Mouse (Mus musculus) neural tube, embryonic 11.5 days (tissue): ENCODE results near the gene Gm14459. TPM values are rescaled to one million over a fixed set of nuclear protein-coding genes. Genes with fewer than 3 reads are reported as not detected.
"Not testable (repeated sequence)": the region's sequence is repeated elsewhere in the genome, so short reads cannot be mapped to it uniquely, and the experiment has no call there.

ENCODE experiments used
- ATAC-seq: fragments of 200-750 bp; cut with Nextera tagmentation; 2 replicates; pipeline ENCODE4 v1.8.0; 2017; ENCODE audit warnings: moderate number of reproducible peaks, mild to moderate bottlenecking, moderate TSS enrichment, moderate library complexity; ENCODE audit not compliant: insufficient read depth, low FRiP score, low TSS enrichment
- DNase-seq: peaks from one replicate; pipeline ENCODE4 v3.0.0-alpha.2; 2015; ENCODE audit warnings: low spot score
- H3K27ac ChIP-seq: fragments of 300-500 bp; sonication (generic); 2 replicates; pipeline ENCODE4 v1.5.1; 2014; ENCODE audit warnings: low read depth, mild to moderate bottlenecking, low read length
- H3K27me3 ChIP-seq: fragments of 300-500 bp; sonication (generic); 2 replicates; pipeline ENCODE4 v1.6.1; 2014; ENCODE audit warnings: mild to moderate bottlenecking, low read length, mixed read lengths; ENCODE audit not compliant: control insufficient read depth, insufficient read depth
- H3K36me3 ChIP-seq: fragments of 300-500 bp; sonication (generic); 2 replicates; pipeline ENCODE4 v1.6.1; 2014; ENCODE audit warnings: mild to moderate bottlenecking, low read length, moderate library complexity, mixed read lengths; ENCODE audit not compliant: control insufficient read depth, insufficient read depth
- H3K4me1 ChIP-seq: fragments of 300-500 bp; sonication (generic); 2 replicates; pipeline ENCODE4 v1.6.1; 2014; ENCODE audit warnings: low read length, mixed read lengths; ENCODE audit not compliant: control insufficient read depth, insufficient read depth
- H3K4me2 ChIP-seq: fragments of 300-500 bp; sonication (generic); 2 replicates; pipeline ENCODE4 v1.6.1; 2014; ENCODE audit warnings: low read depth, mild to moderate bottlenecking, moderate library complexity
- H3K4me3 ChIP-seq: fragments of 300-500 bp; sonication (generic); 2 replicates; pipeline ENCODE4 v1.5.1; 2014; ENCODE audit warnings: low read depth, low read length
- H3K9ac ChIP-seq: fragments of 300-500 bp; sonication (generic); 2 replicates; pipeline ENCODE4 v1.6.1; 2014; ENCODE audit warnings: mild to moderate bottlenecking, low read length
- H3K9me3 ChIP-seq: fragments of 300-500 bp; sonication (generic); 2 replicates; pipeline ENCODE4 v1.6.1; 2016; ENCODE audit warnings: low read length; ENCODE audit not compliant: control insufficient read depth
- WGBS: fragments of 180-500 bp; shearing (Covaris S2); extraction: QIAGEN DNeasy Blood & Tissue Kit; methylation state at CpG from one replicate; pipeline ENCODE4 v1.1.7; 2014; 5-methylcytosine and 5-hydroxymethylcytosine counted together
- polyA plus RNA-seq: library from polyadenylated mRNA; unstranded; fragments of >200 nt; fragmentation: Nextera tagmentation; extraction: Ambion mirVana; gene quantifications from 2 replicates; pipeline ENCODE4 v1.2.1, GENCODE M21; 2014

Gm14459 gene
- not detected in 2 replicates for polyA plus RNA-seq

- no peak for DNase-seq
- WGBS = 84% methylated on average over 2 of the region's 2 CpGs
Measured at GRCm38 (mm10) chrX:8524854-8525253, at the start of gene Gm14459. Gm14459 (minus strand) TSS chrX:8524954.

DNA sequence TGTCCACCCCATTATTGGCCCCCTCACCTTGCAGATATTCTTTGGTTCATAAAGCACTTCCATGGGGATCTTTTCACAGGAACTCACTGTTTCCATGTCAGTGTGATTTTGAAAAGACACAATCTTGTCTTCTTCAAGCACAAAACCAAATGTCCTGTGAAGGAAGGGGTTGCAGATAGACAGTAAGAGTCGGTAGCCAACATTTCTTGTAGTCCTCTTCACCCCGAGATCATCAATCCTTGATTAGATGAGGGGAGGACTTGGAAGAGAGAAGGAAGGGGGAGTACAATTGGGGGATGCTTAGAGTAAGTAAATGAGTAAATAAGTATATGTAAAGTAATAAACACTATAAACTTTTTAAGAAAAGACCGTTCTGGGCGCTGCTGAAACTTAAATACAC, 23.4 kb upstream of the Gm14459 start, which contains the start of gene Ssxb6:
Ssxb6 (minus strand) TSS at position 101 of the 400 bp plus-strand sequence.
- 83% methylated on average over 4 of the region's 4 CpGs for WGBS
- not testable (repeated sequence) for H3K27me3 ChIP-seq, DNase-seq, H3K9me3 ChIP-seq, H3K36me3 ChIP-seq, H3K27ac ChIP-seq, H3K9ac ChIP-seq, ATAC-seq, H3K4me1 ChIP-seq, H3K4me2 ChIP-seq, H3K4me3 ChIP-seq

More at GRCm38 (mm10) chrX:8524854-8525253, at the start of gene Gm14459:
- no peaks in the 10 kb centered on the region for H3K9me3 ChIP-seq
- no peak within 1 kb of the TSS for H3K4me2 ChIP-seq
- no peak within 1 kb of the TSS for H3K9ac ChIP-seq
- H3K36me3 ChIP-seq = no peaks in the 10 kb centered on the region
- H3K27me3 ChIP-seq = no peaks in the 10 kb centered on the region
- no peak within 1 kb of the TSS for H3K4me3 ChIP-seq
- no peak for ATAC-seq
- H3K27ac ChIP-seq = no peak within 1 kb of the TSS
- H3K4me1 ChIP-seq = no peaks in the 10 kb centered on the region

Other genes with a start within 250 kb of the Gm14459 start
- gene Ssxb10, start 197.5 kb downstream of the Gm14459 start, polyA plus RNA-seq = not detected in 2 replicates
- gene Ssxb9, start 158.0 kb downstream of the Gm14459 start, polyA plus RNA-seq = not detected in 2 replicates
- not detected in 2 replicates for gene Ssxb1, start 111.6 kb downstream of the Gm14459 start, polyA plus RNA-seq
- not detected in 2 replicates for gene Ssxb2, start 63.2 kb downstream of the Gm14459 start, polyA plus RNA-seq
- gene Ssxb6, start 23.3 kb upstream of the Gm14459 start, polyA plus RNA-seq = not detected in 2 replicates
- not detected in 2 replicates for gene Ssxb3, start 66.9 kb upstream of the Gm14459 start, polyA plus RNA-seq
- not detected in 2 replicates for gene Ssxb8, start 165.9 kb upstream of the Gm14459 start, polyA plus RNA-seq
- not detected in 2 replicates for gene Ssx9, start 223.5 kb upstream of the Gm14459 start, polyA plus RNA-seq